Mouse (Mus musculus) liver, postnatal 0 days (tissue): ENCODE data around the gene Disp2. TPM values are rescaled to one million over a fixed set of nuclear protein-coding genes. Genes with fewer than 3 reads are reported as not detected.
A peak's percentile ranks its signal among the peaks of the same experiment; 100 is the strongest.

Experiments used
- ATAC-seq: fragments of 200-750 bp; cut with Nextera tagmentation; 2 replicates; pipeline ENCODE4 v1.8.0; 2017; ENCODE audit warnings: mild to moderate bottlenecking, moderate library complexity
- DNase-seq: peaks from one replicate; pipeline ENCODE4 v3.0.0-alpha.2; 2016
- H3K27ac ChIP-seq: fragments of 300-500 bp; sonication (generic); 2 replicates; pipeline ENCODE4 v1.5.1; 2014; ENCODE audit warnings: antibody characterized with exemption, moderate library complexity, mild to moderate bottlenecking, low read depth
- H3K27me3 ChIP-seq: fragments of 300-500 bp; sonication (generic); 2 replicates; pipeline ENCODE4 v1.6.1; 2014; ENCODE audit warnings: low read length, control low read depth, mixed read lengths; ENCODE audit not compliant: insufficient read depth
- H3K36me3 ChIP-seq: fragments of 300-500 bp; sonication (generic); replicated peaks from 2 replicates; pipeline ENCODE4 v1.6.1; 2014; ENCODE audit warnings: mild to moderate bottlenecking, control low read depth, low read length, moderate library complexity, mixed read lengths; ENCODE audit not compliant: insufficient read depth
- H3K4me1 ChIP-seq: fragments of 300-500 bp; sonication (generic); 2 replicates; pipeline ENCODE4 v1.6.1; 2014; ENCODE audit warnings: antibody characterized with exemption, mild to moderate bottlenecking, control low read depth; ENCODE audit not compliant: insufficient read depth
- H3K4me2 ChIP-seq: fragments of 300-500 bp; sonication (generic); 2 replicates; pipeline ENCODE4 v1.6.1; 2014; ENCODE audit warnings: low read depth, mild to moderate bottlenecking, low read length, moderate library complexity, mixed read lengths
- H3K4me3 ChIP-seq: fragments of 300-500 bp; sonication (generic); 2 replicates; pipeline ENCODE4 v1.5.1; 2014; ENCODE audit warnings: low read depth, low read length
- H3K9ac ChIP-seq: fragments of 300-500 bp; sonication (generic); replicated peaks from 2 replicates; pipeline ENCODE4 v1.6.1; 2014; ENCODE audit warnings: mild to moderate bottlenecking, moderate library complexity
- H3K9me3 ChIP-seq: fragments of 300-500 bp; sonication (generic); 2 replicates; pipeline ENCODE4 v1.6.1; 2016; ENCODE audit warnings: mild to moderate bottlenecking, control low read depth, low read length, mixed read lengths
- CTCF ChIP-seq: sonication (generic); IDR thresholded peaks from 2 replicates; pipeline ENCODE4 v1.5.1; 2016; ENCODE audit warnings: antibody characterized with exemption, low read depth
- EP300 ChIP-seq: IDR thresholded peaks from 2 replicates; pipeline ENCODE4 v1.6.1; 2016; ENCODE audit warnings: antibody characterized with exemption, low read depth, mild to moderate bottlenecking
- WGBS: fragments of 180-500 bp; shearing (Covaris S2); extraction: QIAGEN DNeasy Blood & Tissue Kit; methylation state at CpG from one replicate; pipeline ENCODE4 v1.1.7; 2014; ENCODE audit not compliant: insufficient replicate concordance; 5-methylcytosine and 5-hydroxymethylcytosine counted together
- polyA plus RNA-seq: library from polyadenylated mRNA; unstranded; fragments of >200 nt; fragmentation: Nextera tagmentation; extraction: Ambion mirVana; gene quantifications from 2 replicates; pipeline ENCODE4 v1.2.1, GENCODE M21; 2015

Disp2 gene
- polyA plus RNA-seq, 1 experiment from 2014 or later = 0.06 TPM

- no peaks in the 10 kb centered on the region for H3K9me3 ChIP-seq
- H3K27me3 ChIP-seq = no peaks in the 10 kb centered on the region
- peaks cover 7% of the 10 kb centered on the region; the same call in 1 of the 2 replicates for H3K4me1 ChIP-seq
- no peak for DNase-seq
- ATAC-seq = no peak
- H3K4me2 ChIP-seq = no peak overlapping the region
- no peak overlapping the region for H3K9ac ChIP-seq
- no peak overlapping the region for H3K27ac ChIP-seq
- no peak overlapping the region for H3K4me3 ChIP-seq
- peaks cover 19% of the 10 kb centered on the region for H3K36me3 ChIP-seq
- TF ChIP-seq CTCF (no peak), EP300 (no peak)
- 26% methylated on average over 5 of the region's 5 CpGs for WGBS
These were observed 58.8 kb downstream of the Disp2 start for GRCm38 (mm10) chr2:118838330-118838729.

GRCm38 (mm10) chr2:118841186-118841585, 61.7 kb downstream of the Disp2 start:
- peaks cover 2% of the 10 kb centered on the region; the same call in 1 of the 2 replicates for H3K36me3 ChIP-seq
- no peak overlapping the region for H3K4me2 ChIP-seq
- WGBS = 61% methylated on average over 5 of the region's 5 CpGs
- ATAC-seq (0 out of 2 replicates have a peak, but pooled peaks have one; percentile 32), DNase-seq (no peak)
- peaks cover 9% of the 10 kb centered on the region for H3K4me1 ChIP-seq
- no peak for TF ChIP-seq EP300
- no peak for TF ChIP-seq CTCF
- no peak overlapping the region for H3K4me3 ChIP-seq
- no peak overlapping the region for H3K27ac ChIP-seq
- H3K27me3 ChIP-seq = no peaks in the 10 kb centered on the region
- no peak overlapping the region for H3K9ac ChIP-seq
- no peaks in the 10 kb centered on the region for H3K9me3 ChIP-seq

GRCm38 (mm10) chr2:118841774-118842173, 62.3 kb downstream of the Disp2 start:
- 0 out of 2 replicates have a peak, but pooled peaks cover 2% of the 10 kb centered on the region for H3K36me3 ChIP-seq
- TF ChIP-seq EP300 = peak; percentile 84
- no peak for TF ChIP-seq CTCF
- H3K27me3 ChIP-seq = no peaks in the 10 kb centered on the region
- H3K4me3 ChIP-seq = no peak overlapping the region
- H3K4me1 ChIP-seq = peaks cover 9% of the 10 kb centered on the region
- no peaks in the 10 kb centered on the region for H3K9me3 ChIP-seq
- DNase-seq = peak; percentile 73
- WGBS = 71% methylated on average over 4 of the region's 4 CpGs
- 0 out of 2 replicates have a peak overlapping the region, but pooled peaks have one; percentile 8 for H3K4me2 ChIP-seq
- H3K9ac ChIP-seq = no peak overlapping the region
- ATAC-seq = peak; percentile 70
- no peak overlapping the region for H3K27ac ChIP-seq

- Histone ChIP-seq H3K9ac (no peak overlapping the region), H3K9me3 (no peaks in the 10 kb centered on the region), H3K4me2 (no peak overlapping the region), H3K36me3 (no peaks in the 10 kb centered on the region), H3K27me3 (no peaks in the 10 kb centered on the region), H3K4me3 (no peak overlapping the region), H3K27ac (no peak overlapping the region), H3K4me1 (peaks cover 17% of the 10 kb centered on the region)
- ATAC-seq (no peak), DNase-seq (no peak)
- 74% methylated on average over 3 of the region's 3 CpGs for WGBS
- no peak for TF ChIP-seq EP300
- TF ChIP-seq CTCF = no peak
These were observed 64.9 kb downstream of the Disp2 start for GRCm38 (mm10) chr2:118844427-118844826.

- no peak overlapping the region for H3K27ac ChIP-seq
- DNase-seq (peak; percentile 78), ATAC-seq (peak; percentile 91)
- peaks cover 17% of the 10 kb centered on the region for H3K4me1 ChIP-seq
- H3K9me3 ChIP-seq = no peaks in the 10 kb centered on the region
- H3K4me3 ChIP-seq = no peak overlapping the region
- H3K27me3 ChIP-seq = no peaks in the 10 kb centered on the region
- H3K9ac ChIP-seq = no peak overlapping the region
- H3K36me3 ChIP-seq = no peaks in the 10 kb centered on the region
- TF ChIP-seq CTCF (peak; percentile 20; the same call in 1 of the 2 replicates), EP300 (no peak)
- 42% methylated on average over 7 of the region's 7 CpGs for WGBS
- no peak overlapping the region for H3K4me2 ChIP-seq
These were observed 66.7 kb downstream of the Disp2 start for GRCm38 (mm10) chr2:118846246-118846645.

GRCm38 (mm10) chr2:118851756-118852155, 72.2 kb downstream of the Disp2 start:
- no peaks in the 10 kb centered on the region for H3K9me3 ChIP-seq
- no peak for DNase-seq
- H3K9ac ChIP-seq = no peak overlapping the region
- H3K4me2 ChIP-seq = no peak overlapping the region
- WGBS = 65% methylated on average over 3 of the region's 3 CpGs
- H3K27ac ChIP-seq = no peak overlapping the region
- H3K27me3 ChIP-seq = no peaks in the 10 kb centered on the region
- ATAC-seq = no peak
- TF ChIP-seq CTCF = no peak
- TF ChIP-seq EP300 = no peak
- H3K4me3 ChIP-seq = no peak overlapping the region
- H3K36me3 ChIP-seq = no peaks in the 10 kb centered on the region
- peaks cover 9% of the 10 kb centered on the region; the same call in 1 of the 2 replicates for H3K4me1 ChIP-seq

Other genes with a start within 250 kb of the Disp2 start
- 1.3 TPM in 2 replicates for gene Bmf, start 230.0 kb upstream of the Disp2 start, polyA plus RNA-seq
- gene Bub1b, start 181.5 kb upstream of the Disp2 start, polyA plus RNA-seq = 12.7 and 15.7 TPM in 2 replicates
- gene Pak6, start 116.4 kb upstream of the Disp2 start, polyA plus RNA-seq = 0.08 and 0.15 TPM in 2 replicates
- gene Ankrd63, start 75.8 kb upstream of the Disp2 start, polyA plus RNA-seq = 0.02 TPM in 1 of 2 replicates, not detected in the other
- gene Plcb2, start 51.3 kb upstream of the Disp2 start, polyA plus RNA-seq = 1.7 and 1.9 TPM in 2 replicates
- gene Inafm2, start 34.0 kb upstream of the Disp2 start, polyA plus RNA-seq = 14.0 and 14.7 TPM in 2 replicates
- 0.36 and 0.52 TPM in 2 replicates for gene Ccdc9b, start 17.1 kb upstream of the Disp2 start, polyA plus RNA-seq
- gene Phgr1, start 7.0 kb upstream of the Disp2 start, polyA plus RNA-seq = not detected in 2 replicates
- 28.8 and 31.4 TPM in 2 replicates for gene Knstrn, start 34.3 kb downstream of the Disp2 start, polyA plus RNA-seq
- 47.0 and 50.4 TPM in 2 replicates for gene Ivd, start 82.2 kb downstream of the Disp2 start, polyA plus RNA-seq
- gene Bahd1, start 120.7 kb downstream of the Disp2 start, polyA plus RNA-seq = 2.4 and 2.5 TPM in 2 replicates
- 4.0 and 4.5 TPM in 2 replicates for gene Chst14, start 146.8 kb downstream of the Disp2 start, polyA plus RNA-seq
- gene Ccdc32, start 249.7 kb downstream of the Disp2 start, polyA plus RNA-seq = 12.2 and 12.8 TPM in 2 replicates